Mouse (Mus musculus): ENCODE results near the gene Oit3.
A peak's percentile ranks its signal among the peaks of the same experiment; 100 is the strongest.
"Not testable (repeated sequence)": the region's sequence is repeated elsewhere in the genome, so short reads cannot be mapped to it uniquely, and the experiment has no call there.

The Oit3 gene

DNA sequence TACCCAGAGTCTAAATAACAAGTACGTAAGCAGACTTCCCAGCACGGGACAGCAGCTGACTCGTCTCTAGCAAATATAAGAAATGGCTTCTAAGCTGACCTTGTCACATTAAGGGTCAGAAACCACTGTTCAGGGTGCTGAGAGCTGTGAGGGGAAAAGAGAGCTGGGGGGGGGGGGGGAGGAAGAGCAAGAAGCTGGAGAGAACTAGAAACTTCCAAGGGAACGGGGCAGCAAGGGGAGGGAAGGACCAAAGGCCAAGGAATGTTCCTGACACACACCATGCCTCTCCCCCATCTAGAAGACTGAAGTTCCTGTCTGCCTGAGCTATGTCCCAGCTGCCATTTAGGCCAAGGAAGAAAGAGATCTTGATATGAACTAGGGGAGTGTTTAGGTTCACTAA, 15.2 kb downstream of the Oit3 start:
- no peak for DNase-seq

DNA sequence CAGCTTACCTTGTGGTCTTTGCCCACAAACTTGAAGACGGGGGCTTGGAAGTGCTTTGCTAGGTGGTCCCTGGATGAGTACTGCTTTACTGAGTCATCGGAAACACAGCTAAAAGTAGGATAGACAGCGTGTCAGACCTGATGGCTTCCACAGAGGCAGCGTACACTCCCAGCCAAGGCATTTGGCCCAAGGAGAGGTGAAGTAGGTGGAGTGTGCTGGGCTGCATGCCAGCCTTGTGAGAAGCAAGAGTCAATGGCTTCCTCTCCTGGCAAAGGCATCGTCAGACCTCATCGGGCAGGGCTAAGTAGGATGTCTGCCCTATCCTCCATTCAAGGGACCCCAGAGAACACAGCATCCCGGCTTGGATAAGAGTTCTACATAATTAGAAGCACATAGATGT, 16.2 kb downstream of the Oit3 start:
- peak; percentile 38 for DNase-seq

- no peak for DNase-seq
Observed at GRCm38 (mm10) chr10:59424453-59424852, 17.1 kb downstream of the Oit3 start.

DNA sequence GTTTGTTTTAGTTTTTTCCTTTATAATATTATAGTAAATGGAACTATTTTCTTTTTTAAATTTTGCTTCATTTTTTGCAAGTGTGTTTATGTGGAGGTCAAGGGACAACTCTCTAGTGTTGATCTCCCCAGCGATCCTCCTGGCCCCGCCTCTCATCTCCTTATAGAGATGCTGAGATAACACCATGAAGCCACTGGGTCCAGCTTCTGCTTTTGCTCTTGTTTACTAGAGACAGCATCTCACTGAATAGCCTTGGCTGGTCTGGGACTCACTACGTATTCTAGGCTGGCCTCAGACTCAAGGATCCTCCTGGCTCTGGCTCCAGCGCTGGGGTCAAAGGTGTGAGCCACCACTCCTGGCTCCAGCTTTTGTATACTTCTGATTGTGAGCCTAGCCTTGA, 22.1 kb downstream of the Oit3 start:
- DNase-seq: no peak

- no peak for DNase-seq
Observed at GRCm38 (mm10) chr10:59416623-59417022, 25.0 kb downstream of the Oit3 start.

- DNase-seq: no peak
Observed at GRCm38 (mm10) chr10:59413711-59414110, 27.9 kb downstream of the Oit3 start.

DNA sequence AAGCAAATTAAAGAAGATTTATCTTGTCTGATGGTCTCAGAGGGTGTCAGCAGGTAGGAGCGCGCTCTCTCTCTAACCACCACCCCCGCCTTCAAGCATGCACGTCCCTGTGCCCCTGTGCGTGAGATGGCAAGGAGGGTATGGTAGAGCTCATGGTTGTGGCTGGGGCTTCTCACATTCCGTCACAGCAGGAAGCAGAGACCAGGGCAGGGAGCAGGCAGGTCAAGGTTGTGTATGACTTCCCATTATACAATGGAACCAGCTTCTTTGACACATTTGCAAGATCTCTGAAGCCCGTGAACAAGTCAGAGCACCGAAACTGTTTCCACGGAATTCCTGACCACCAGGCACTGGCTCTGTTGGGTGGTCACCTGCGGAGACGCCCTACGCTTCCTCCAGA, 31.3 kb downstream of the Oit3 start:
- no peak for DNase-seq

DNA sequence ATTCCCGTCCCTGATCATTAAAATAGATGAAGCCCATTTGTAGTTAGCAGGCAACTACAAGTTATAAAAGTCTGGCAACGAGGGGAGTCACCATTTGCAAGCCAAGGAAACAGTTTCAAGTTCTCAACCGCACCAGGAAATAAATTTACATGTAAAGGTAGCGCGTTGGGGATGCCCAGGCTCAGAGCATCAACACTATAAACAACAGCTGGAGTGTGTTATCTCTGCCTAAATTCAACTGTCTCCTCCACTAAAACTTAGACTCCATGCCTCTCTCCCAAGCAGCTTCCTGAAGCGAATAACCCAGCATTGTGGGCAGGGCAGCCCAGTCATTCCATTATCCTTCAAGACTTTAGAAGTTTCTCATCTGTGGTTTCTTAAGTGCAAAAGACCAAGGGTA, 33.1 kb downstream of the Oit3 start:
- DNase-seq: no peak

GRCm38 (mm10) chr10:59403793-59404149, 37.8 kb downstream of the Oit3 start:
- no peak for DNase-seq

DNA sequence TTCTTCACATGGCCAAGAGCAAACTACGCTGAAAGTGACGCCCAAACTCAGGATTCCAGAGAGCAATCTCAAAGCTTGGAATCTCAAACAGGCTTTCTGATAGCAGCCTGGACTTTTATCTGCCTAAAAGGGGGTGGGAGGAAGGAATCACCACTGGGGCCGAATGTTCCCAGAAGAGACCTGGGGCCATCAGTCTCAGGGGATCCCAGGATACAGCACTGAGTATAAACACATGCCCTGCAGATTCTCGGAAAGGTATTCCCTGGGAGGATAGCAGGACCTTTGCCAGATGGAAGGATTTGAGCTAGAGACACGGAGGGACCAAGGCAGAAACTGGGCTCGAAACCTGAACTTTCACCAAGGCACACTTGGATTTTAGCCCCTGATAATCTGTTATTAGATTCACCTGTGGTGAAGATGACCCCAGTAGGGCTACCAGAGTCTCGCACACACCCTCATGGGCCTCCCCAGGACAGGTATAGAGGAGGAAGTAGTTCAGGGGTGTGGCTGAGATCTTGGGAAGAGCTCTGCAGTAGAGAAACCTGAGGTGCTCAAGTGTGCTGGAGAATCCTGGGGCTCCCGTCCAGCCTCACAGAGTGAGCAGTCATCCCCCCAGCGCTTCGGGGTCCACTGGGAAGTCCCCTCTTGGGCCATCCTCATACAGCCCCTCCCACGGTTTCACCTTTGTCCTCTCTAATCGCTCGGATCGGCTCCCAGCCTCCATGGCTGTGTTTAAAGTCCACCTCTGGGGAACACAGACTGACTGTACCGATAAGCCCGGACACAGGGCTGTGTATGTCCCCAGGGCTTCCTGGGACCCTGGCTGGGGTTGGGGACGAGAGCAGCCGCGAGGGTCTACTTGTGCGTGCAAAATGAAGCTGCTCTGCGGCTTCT, 38.4 kb downstream of the Oit3 start, which contains the start of gene Pla2g12b:
Gene Pla2g12b, plus strand, starts transcription at position 762 of the 894 bp plus-strand sequence.
- no peak for DNase-seq

DNA sequence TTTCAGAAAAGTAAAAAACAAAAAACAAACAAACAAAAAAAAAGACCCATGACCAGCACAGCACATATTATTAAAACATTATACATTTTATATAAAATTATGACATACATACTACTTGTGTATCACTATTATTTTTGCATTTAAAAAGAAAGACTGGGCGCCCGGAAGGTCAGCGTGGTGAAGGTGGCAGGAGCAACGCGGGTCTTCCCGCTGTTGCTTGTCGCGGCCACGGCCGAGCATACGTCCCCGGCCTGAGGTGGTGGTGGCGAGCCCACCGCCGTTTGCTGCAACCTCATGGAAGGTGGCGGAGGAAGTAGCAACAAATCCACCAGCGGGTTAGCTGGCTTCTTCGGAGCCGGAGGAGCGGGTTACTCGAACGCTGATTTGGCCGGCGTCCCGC, 46.1 kb downstream of the Oit3 start, which contains the start of gene Gm10273:
Gene Gm10273, plus strand, starts transcription at position 172 of the 400 bp plus-strand sequence.
- not testable (repeated sequence) for DNase-seq

DNA sequence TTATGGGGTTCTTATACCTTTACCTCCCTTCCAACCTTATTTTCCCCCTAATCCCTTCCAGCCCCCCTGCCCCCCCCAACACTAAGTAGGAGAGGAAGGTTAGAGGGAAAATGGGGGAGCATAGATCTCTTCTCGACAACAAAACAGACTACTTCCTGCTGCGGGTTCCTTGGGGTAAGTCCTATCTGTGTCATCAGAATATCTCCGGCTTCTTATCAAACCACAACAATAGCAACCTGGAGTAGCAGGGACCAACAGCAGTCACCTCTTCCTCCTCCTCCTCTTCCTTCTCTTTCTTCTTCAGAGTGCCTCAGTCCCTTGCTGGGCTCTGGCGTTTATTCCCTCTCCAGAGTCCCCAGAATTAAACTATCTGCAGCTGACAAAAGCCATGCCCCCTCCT, 49.7 kb downstream of the Oit3 start:
- no peak for DNase-seq

GRCm38 (mm10) chr10:59389652-59390051, 51.9 kb downstream of the Oit3 start:
- DNase-seq: no peak

DNA sequence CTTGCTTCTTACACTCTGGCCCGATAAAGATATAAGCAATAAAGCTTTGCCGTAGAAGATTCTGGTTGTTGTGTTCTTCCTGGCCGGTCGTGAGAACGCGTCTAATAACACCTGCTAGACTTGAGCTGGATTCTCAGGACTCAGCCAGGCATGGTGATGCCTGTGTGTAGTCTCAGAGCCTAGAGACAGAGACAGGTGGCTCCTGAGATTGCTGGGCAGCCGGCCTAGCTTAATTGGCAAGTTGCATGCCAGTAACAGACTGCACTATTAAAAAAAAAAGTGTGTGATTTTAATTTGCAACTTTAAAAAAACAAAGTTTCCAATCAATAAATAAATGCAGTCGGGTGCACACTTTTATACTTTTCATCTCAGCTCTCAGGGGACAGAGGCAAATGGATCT, 54.6 kb downstream of the Oit3 start:
- peak; percentile 81 for DNase-seq

DNA sequence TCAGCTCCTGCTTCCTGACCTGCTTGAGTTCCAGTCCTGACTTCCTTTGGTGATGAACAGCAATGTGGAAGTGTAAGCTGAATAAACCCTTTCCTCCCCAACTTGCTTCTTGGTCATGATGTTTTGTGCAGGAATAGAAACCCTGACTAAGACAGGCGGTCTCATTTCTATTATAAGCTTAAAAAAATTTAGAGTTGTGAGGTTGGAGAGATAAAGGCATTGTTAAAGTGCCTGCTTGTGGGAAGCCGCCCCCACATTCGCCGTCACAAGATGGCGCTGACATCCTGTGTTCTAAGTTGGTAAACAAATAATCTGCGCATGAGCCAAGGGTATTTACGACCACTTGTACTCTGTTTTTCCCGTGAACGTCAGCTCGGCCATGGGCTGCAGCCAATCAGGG, 60.0 kb downstream of the Oit3 start:
- DNase-seq: not testable (repeated sequence)

- DNase-seq: no peak
Observed at GRCm38 (mm10) chr10:59380411-59380821, 61.2 kb downstream of the Oit3 start.

- no peak for DNase-seq
Observed at GRCm38 (mm10) chr10:59379927-59380326, 61.7 kb downstream of the Oit3 start.

DNA sequence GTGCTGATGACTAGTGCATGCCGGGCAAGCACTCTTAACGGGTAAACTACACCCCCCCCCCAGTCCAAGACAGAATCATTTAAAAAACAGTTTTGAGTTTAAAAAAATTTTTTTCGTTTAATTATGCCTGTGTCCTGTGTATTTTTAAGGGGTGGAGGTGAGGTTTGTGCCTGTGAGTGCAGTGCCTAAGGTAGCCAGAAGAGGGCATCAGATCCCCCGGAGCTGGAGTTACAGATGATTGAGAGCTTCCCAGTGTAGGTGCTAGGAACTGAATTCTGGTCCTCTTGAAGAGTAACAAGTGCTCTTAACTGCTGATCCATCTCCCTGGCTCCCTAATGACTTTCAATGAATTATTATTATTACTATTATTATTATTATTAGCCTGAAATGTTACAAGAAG, 62.9 kb downstream of the Oit3 start:
- DNase-seq: no peak

DNA sequence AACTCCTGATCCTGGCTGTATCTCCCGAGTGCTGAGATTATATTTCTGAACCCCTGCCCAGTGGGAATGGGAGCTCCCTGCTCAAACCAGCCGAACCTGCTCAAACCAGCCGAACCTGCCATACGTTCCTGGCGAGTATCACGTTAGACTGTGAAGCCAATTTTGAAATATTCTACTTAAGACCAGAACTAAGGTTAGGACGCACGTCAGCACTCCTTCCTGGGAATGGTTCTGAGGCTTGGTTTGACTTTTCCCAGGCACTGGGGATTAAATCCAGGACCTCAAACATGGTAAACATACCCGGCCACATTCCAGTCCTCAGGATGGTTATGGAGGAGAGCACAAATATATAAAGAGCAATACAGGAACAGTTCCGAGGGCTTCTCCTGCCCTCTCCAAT, 63.7 kb downstream of the Oit3 start:
- no peak for DNase-seq

Data from cerebellum, adult 9-11 months (tissue).